20 mouse cellular contexts compared by ENCODE assay signal in the genomic region with DNA sequence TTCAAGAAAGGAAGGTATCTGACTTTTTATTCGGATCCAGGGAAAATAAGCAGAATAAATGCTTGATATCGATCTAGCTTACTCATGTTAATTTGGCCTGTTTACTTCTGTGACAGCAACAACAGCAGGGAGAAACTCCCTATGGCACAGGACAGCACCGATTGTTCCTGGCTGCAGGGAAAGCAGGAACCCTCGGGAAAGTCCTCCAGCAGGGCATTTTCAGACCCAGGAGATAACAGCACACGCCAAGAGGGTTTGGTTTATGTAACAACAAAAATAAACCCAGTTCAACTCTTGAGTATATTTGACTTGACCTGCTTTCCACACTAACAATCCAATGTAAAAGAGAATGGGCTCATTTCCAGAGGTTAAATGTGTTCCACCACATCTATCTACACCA.
DNase-seq lines count a peak whose midpoint lies in the region; ATAC-seq and TF ChIP-seq lines count a peak whose summit lies in the region.
"Had no signal": no experiment of that assay in that cellular context is flagged by ENCODE, and none has a peak within 500 bp of the region (broad histone marks: within the 10 kb centered on the region; RNA-seq: fewer than 3 reads in every experiment).

No protein-coding gene starts in this region.

- no peaks in the 10 kb centered on the region for H3K4me1 ChIP-seq in liver, postnatal 0 days (ENCODE audit: insufficient read depth)
- no peaks in the 10 kb centered on the region for H3K4me1 ChIP-seq in liver, embryonic 11.5 days (replicated peaks; ENCODE audit: control insufficient read depth, insufficient read depth, low read length)
- H3K4me1 ChIP-seq: embryonic facial prominence, embryonic 13.5 days; embryonic facial prominence, embryonic 15.5 days; forebrain, embryonic 10.5 days; forebrain, embryonic 12.5 days had no signal

- no peak overlapping the region for H3K9ac ChIP-seq in liver, postnatal 0 days (replicated peaks)
- no peak overlapping the region for H3K9ac ChIP-seq in liver, embryonic 11.5 days (ENCODE audit: low read depth, low read length)
- H3K9ac ChIP-seq: embryonic facial prominence, embryonic 13.5 days; embryonic facial prominence, embryonic 15.5 days; forebrain, embryonic 12.5 days had no signal

- no peak overlapping the region for H3K27ac ChIP-seq in liver, postnatal 0 days (ENCODE audit: low read depth)
- no peak overlapping the region for H3K27ac ChIP-seq in liver, embryonic 11.5 days (ENCODE audit: low read depth, low read length)
- H3K27ac ChIP-seq: embryonic facial prominence, embryonic 13.5 days; embryonic facial prominence, embryonic 15.5 days; forebrain, embryonic 10.5 days; forebrain, embryonic 12.5 days had no signal

- H3K4me3 ChIP-seq in liver, postnatal 0 days (ENCODE audit: low read depth, low read length), result no peak overlapping the region
- H3K4me3 ChIP-seq in liver, embryonic 11.5 days (ENCODE audit: low read depth, low read length), result no peak overlapping the region
- H3K4me3 ChIP-seq: embryonic facial prominence, embryonic 13.5 days; embryonic facial prominence, embryonic 15.5 days; erythroblast, embryonic 14.5 days; forebrain, embryonic 10.5 days; forebrain, embryonic 12.5 days had no signal

- no peak for TF ChIP-seq EP300 in liver, postnatal 0 days (IDR thresholded peaks at IDR 0.05; ENCODE audit: low read depth)

- WGBS in liver, postnatal 0 days (ENCODE audit: insufficient replicate concordance), result 68% methylated on average over 5 of the region's 5 CpGs
- 75% methylated on average over 5 of the region's 5 CpGs for WGBS in liver, embryonic 11.5 days

- peak; percentile 26 to 28 for DNase-seq in cerebellum, adult 18-20 months
- DNase-seq in cerebellum, adult 11-12 months, result no peak
- DNase-seq in cerebellum, adult 9-11 months, result peak; percentile 21
- no peak for DNase-seq in cerebellum, postnatal 4 days (ENCODE audit: low spot score in 2 of 2)
- DNase-seq in liver, postnatal 0 days, result no peak
- DNase-seq in liver, embryonic 11.5 days (ENCODE audit: low spot score), result no peak
- peak; percentile 61 for DNase-seq in brain, adult 2 months (ENCODE audit: low read depth, low spot score)
- no peak for DNase-seq in thymus, postnatal 14 days
- DNase-seq: adrenal gland, adult 8-10 months; adrenal gland, postnatal 14 days; adrenal gland, postnatal 36 days; cerebellum, postnatal 14 days; embryo, embryonic 11 days had no signal

- no peak overlapping the region for H3K4me2 ChIP-seq in liver, postnatal 0 days (ENCODE audit: low read depth, low read length)
- no peak overlapping the region for H3K4me2 ChIP-seq in liver, embryonic 11.5 days
- H3K4me2 ChIP-seq: embryonic facial prominence, embryonic 13.5 days; embryonic facial prominence, embryonic 15.5 days; forebrain, embryonic 12.5 days had no signal

- no peaks in the 10 kb centered on the region for H3K9me3 ChIP-seq in liver, postnatal 0 days (ENCODE audit: low read length)
- no peaks in the 10 kb centered on the region for H3K9me3 ChIP-seq in liver, embryonic 11.5 days (ENCODE audit: control insufficient read depth, low read length)
- H3K9me3 ChIP-seq: embryonic facial prominence, embryonic 15.5 days had no signal

- H3K36me3 ChIP-seq in liver, postnatal 0 days (replicated peaks; ENCODE audit: insufficient read depth, low read length), result no peaks in the 10 kb centered on the region
- H3K36me3 ChIP-seq in liver, embryonic 11.5 days (ENCODE audit: control insufficient read depth, insufficient read depth, low read length), result peaks cover 9% of the 10 kb centered on the region; the same call in 1 of the 2 replicates

- no peak for TF ChIP-seq CTCF in liver, postnatal 0 days (IDR thresholded peaks at IDR 0.05; ENCODE audit: low read depth)

- no peaks in the 10 kb centered on the region for H3K27me3 ChIP-seq in liver, postnatal 0 days (ENCODE audit: insufficient read depth, low read length)
- no peaks in the 10 kb centered on the region for H3K27me3 ChIP-seq in liver, embryonic 11.5 days (replicated peaks; ENCODE audit: control insufficient read depth, insufficient read depth, low read length)
- H3K27me3 ChIP-seq: embryonic facial prominence, embryonic 13.5 days; embryonic facial prominence, embryonic 15.5 days; forebrain, embryonic 12.5 days had no signal

- ATAC-seq in liver, postnatal 0 days, result 0 out of 2 replicates have a peak, but pooled peaks have one; percentile 29
- ATAC-seq in liver, embryonic 11.5 days (replicated peaks; ENCODE audit: low FRiP score), result no peak
- ATAC-seq: forebrain, embryonic 14.5 days; forebrain, embryonic 16.5 days had no signal

Comparison
In these comparisons a context has a peak if more than half of its experiments do, and no peak if none do; other contexts are left out.
1. DNase-seq: peak in cerebellum, adult 18-20 months (2 of 2), cerebellum, adult 9-11 months (single experiment) and brain, adult 2 months (single experiment); none in cerebellum, adult 11-12 months (single experiment), cerebellum, postnatal 4 days (0 of 2), liver, postnatal 0 days (single experiment), liver, embryonic 11.5 days (single experiment) and thymus, postnatal 14 days (single experiment).